Mouse (Mus musculus) neural tube, embryonic 12.5 days (tissue): Measurements from ENCODE around the gene Lingo3. TPM values are rescaled to one million over a fixed set of nuclear protein-coding genes. Genes with fewer than 3 reads are reported as not detected.
"Not testable (repeated sequence)": the region's sequence is repeated elsewhere in the genome, so short reads cannot be mapped to it uniquely, and the experiment has no call there.

ENCODE experiments used
- ATAC-seq: fragments of 200-750 bp; cut with Nextera tagmentation; 2 replicates; pipeline ENCODE4 v1.8.0; 2017; ENCODE audit warnings: low read depth, mild to moderate bottlenecking, moderate TSS enrichment, moderate library complexity; ENCODE audit not compliant: low FRiP score
- H3K27ac ChIP-seq: fragments of 300-500 bp; sonication (generic); 2 replicates; pipeline ENCODE4 v1.5.1; 2016
- H3K27me3 ChIP-seq: fragments of 300-500 bp; sonication (generic); replicated peaks from 2 replicates; pipeline ENCODE4 v1.6.1; 2016; ENCODE audit warnings: mild to moderate bottlenecking
- H3K36me3 ChIP-seq: fragments of 300-500 bp; sonication (generic); 2 replicates; pipeline ENCODE4 v1.6.1; 2016; ENCODE audit warnings: mild to moderate bottlenecking
- H3K4me1 ChIP-seq: fragments of 300-500 bp; sonication (generic); 2 replicates; pipeline ENCODE4 v1.6.1; 2016
- H3K4me2 ChIP-seq: fragments of 300-500 bp; sonication (generic); replicated peaks from 2 replicates; pipeline ENCODE4 v1.6.1; 2016; ENCODE audit warnings: mild to moderate bottlenecking
- H3K4me3 ChIP-seq: fragments of 300-500 bp; sonication (generic); 2 replicates; pipeline ENCODE4 v1.5.1; 2016
- H3K9ac ChIP-seq: fragments of 300-500 bp; sonication (generic); 2 replicates; pipeline ENCODE4 v1.6.1; 2016; ENCODE audit warnings: mild to moderate bottlenecking
- H3K9me3 ChIP-seq: fragments of 300-500 bp; sonication (generic); 2 replicates; pipeline ENCODE4 v1.6.1; 2016; ENCODE audit warnings: mild to moderate bottlenecking
- WGBS: fragments of 180-500 bp; shearing (Covaris S2); methylation state at CpG from one replicate; pipeline ENCODE4 v1.1.7; 2016; 5-methylcytosine and 5-hydroxymethylcytosine counted together
- polyA plus RNA-seq: library from polyadenylated mRNA; unstranded; fragments of >200 nt; fragmentation: Nextera tagmentation; extraction: Ambion mirVana; gene quantifications from 2 replicates; pipeline ENCODE4 v1.2.1, GENCODE M21; 2016

The Lingo3 gene
- polyA plus RNA-seq, 1 experiment from 2014 or later = 0.65 TPM

GRCm38 (mm10) chr10:80842334-80842733 is 1.5 kb downstream of the Lingo3 start:
- Histone ChIP-seq H3K36me3 (no peaks in the 10 kb centered on the region), H3K4me3 (no peak overlapping the region), H3K9ac (no peak overlapping the region), H3K4me2 (no peak overlapping the region), H3K4me1 (peaks cover 11% of the 10 kb centered on the region), H3K27me3 (peaks cover 48% of the 10 kb centered on the region), H3K27ac (no peak overlapping the region), H3K9me3 (no peaks in the 10 kb centered on the region)
- 84% methylated on average over 15 of the region's 15 CpGs for WGBS
- no peak for ATAC-seq

DNA sequence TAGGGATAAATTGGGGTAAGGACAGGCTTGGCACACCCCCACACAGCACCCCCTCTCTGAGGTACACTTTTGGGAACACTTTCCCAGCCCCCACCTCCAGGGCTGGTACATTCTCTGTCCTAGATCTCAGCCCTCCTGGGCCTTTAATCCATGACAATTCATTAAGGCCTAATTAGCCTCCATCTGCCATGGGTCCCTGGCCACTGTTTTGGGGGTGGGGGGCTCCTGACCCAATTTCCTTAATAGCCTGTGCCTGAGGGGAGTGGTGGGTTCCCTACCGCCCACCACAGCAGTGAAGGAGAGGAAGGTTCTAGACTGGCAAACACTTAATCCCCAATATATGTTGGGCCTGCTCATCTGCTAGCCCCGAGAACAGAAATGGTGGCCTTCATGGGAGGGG is 2.2 kb downstream of the Lingo3 start:
- no peaks in the 10 kb centered on the region for H3K36me3 ChIP-seq
- WGBS = 88% methylated on average over 2 of the region's 2 CpGs
- peaks cover 11% of the 10 kb centered on the region for H3K4me1 ChIP-seq
- ATAC-seq = no peak
- H3K9ac ChIP-seq = no peak overlapping the region
- no peak overlapping the region for H3K27ac ChIP-seq
- no peak overlapping the region for H3K4me2 ChIP-seq
- H3K9me3 ChIP-seq = no peaks in the 10 kb centered on the region
- H3K4me3 ChIP-seq = no peak overlapping the region
- peaks cover 48% of the 10 kb centered on the region for H3K27me3 ChIP-seq

- Histone ChIP-seq H3K27me3 (peaks cover 52% of the 10 kb centered on the region), H3K4me1 (peaks cover 11% of the 10 kb centered on the region), H3K9ac (0 out of 2 replicates have a peak overlapping the region, but pooled peaks have one; percentile 9), H3K9me3 (0 out of 2 replicates have a peak, but pooled peaks cover 3% of the 10 kb centered on the region), H3K4me2 (no peak overlapping the region), H3K36me3 (no peaks in the 10 kb centered on the region), H3K27ac (no peak overlapping the region), H3K4me3 (no peak overlapping the region)
- WGBS = 61% methylated on average over 6 of the region's 6 CpGs
- no peak for ATAC-seq
These were observed 4.0 kb downstream of the Lingo3 start for GRCm38 (mm10) chr10:80839848-80840247.

DNA sequence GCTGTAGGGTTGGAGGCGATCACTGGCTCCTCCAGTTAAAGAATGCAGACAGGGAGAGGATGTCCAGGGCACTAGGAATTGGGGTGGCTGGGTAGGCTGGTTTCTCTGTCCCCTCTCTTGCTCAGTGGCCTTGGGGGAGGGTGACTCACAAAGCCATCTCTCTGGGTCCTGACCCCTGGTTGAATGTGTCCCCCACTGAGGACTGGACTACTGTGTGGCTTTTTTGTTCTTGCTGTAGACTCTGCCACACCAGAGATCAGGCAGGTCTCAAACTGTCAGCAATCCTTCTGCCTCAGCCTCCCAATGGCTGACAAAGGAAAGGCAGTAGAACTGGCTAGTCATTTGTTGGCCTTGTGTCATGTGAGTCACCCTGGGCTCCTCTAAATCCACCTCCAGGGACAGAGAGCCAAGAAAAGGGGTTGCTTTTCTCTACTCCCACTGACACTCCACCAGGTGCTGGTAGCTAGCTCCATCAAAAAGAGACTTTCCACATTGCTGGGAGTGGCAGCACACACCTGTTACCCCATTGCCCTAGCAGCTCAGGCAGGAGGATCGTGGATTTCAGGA is 5.4 kb downstream of the Lingo3 start:
- Histone ChIP-seq H3K9ac (no peak overlapping the region), H3K4me1 (peaks cover 4% of the 10 kb centered on the region; the same call in 1 of the 2 replicates), H3K4me3 (no peak overlapping the region), H3K27ac (no peak overlapping the region), H3K9me3 (0 out of 2 replicates have a peak, but pooled peaks cover 6% of the 10 kb centered on the region), H3K27me3 (peaks cover 52% of the 10 kb centered on the region), H3K36me3 (no peaks in the 10 kb centered on the region), H3K4me2 (no peak overlapping the region)
- no peak for ATAC-seq
- 68% methylated on average over 2 of the region's 2 CpGs for WGBS

GRCm38 (mm10) chr10:80837827-80838226 is 6.0 kb downstream of the Lingo3 start:
- 0 out of 2 replicates have a peak overlapping the region, but pooled peaks have one; percentile 14 for H3K9ac ChIP-seq
- H3K4me2 ChIP-seq = no peak overlapping the region
- H3K4me3 ChIP-seq = no peak overlapping the region
- no peak for ATAC-seq
- 16% methylated on average over 2 of the region's 2 CpGs for WGBS
- no peak overlapping the region for H3K27ac ChIP-seq
- H3K9me3 ChIP-seq = 0 out of 2 replicates have a peak, but pooled peaks cover 6% of the 10 kb centered on the region
- H3K36me3 ChIP-seq = no peaks in the 10 kb centered on the region
- H3K4me1 ChIP-seq = no peaks in the 10 kb centered on the region; the same call in 1 of the 2 replicates
- H3K27me3 ChIP-seq = peaks cover 50% of the 10 kb centered on the region

GRCm38 (mm10) chr10:80836949-80837379 is 6.9 kb downstream of the Lingo3 start:
- H3K9ac ChIP-seq = no peak overlapping the region
- H3K27me3 ChIP-seq = peaks cover 42% of the 10 kb centered on the region
- no peaks in the 10 kb centered on the region; the same call in 1 of the 2 replicates for H3K36me3 ChIP-seq
- 44% methylated on average over 7 of the region's 7 CpGs for WGBS
- H3K27ac ChIP-seq = no peak overlapping the region
- no peak overlapping the region for H3K4me3 ChIP-seq
- ATAC-seq = no peak
- 0 out of 2 replicates have a peak, but pooled peaks cover 6% of the 10 kb centered on the region for H3K9me3 ChIP-seq
- no peaks in the 10 kb centered on the region; the same call in 1 of the 2 replicates for H3K4me1 ChIP-seq
- no peak overlapping the region for H3K4me2 ChIP-seq

GRCm38 (mm10) chr10:80835617-80836016 is 8.2 kb downstream of the Lingo3 start:
- Histone ChIP-seq H3K4me3 (no peak overlapping the region), H3K36me3 (peaks cover 3% of the 10 kb centered on the region; the same call in 1 of the 2 replicates), H3K9me3 (0 out of 2 replicates have a peak, but pooled peaks cover 6% of the 10 kb centered on the region), H3K27ac (no peak overlapping the region), H3K4me1 (peaks cover 7% of the 10 kb centered on the region), H3K27me3 (peaks cover 36% of the 10 kb centered on the region), H3K4me2 (peak overlapping the region; percentile 25), H3K9ac (no peak overlapping the region; the same call in 1 of the 2 replicates)
- WGBS = 53% methylated on average over 30 of the region's 30 CpGs
- ATAC-seq = no peak

GRCm38 (mm10) chr10:80832818-80833217 is 11.0 kb downstream of the Lingo3 start:
- ATAC-seq = no peak
- 58% methylated on average over 7 of the region's 7 CpGs for WGBS
- 0 out of 2 replicates have a peak, but pooled peaks cover 6% of the 10 kb centered on the region for H3K9me3 ChIP-seq
- H3K27ac ChIP-seq = no peak overlapping the region
- H3K27me3 ChIP-seq = peaks cover 36% of the 10 kb centered on the region
- H3K9ac ChIP-seq = no peak overlapping the region
- H3K4me3 ChIP-seq = no peak overlapping the region
- H3K4me1 ChIP-seq = peaks cover 29% of the 10 kb centered on the region
- peaks cover 22% of the 10 kb centered on the region for H3K36me3 ChIP-seq
- no peak overlapping the region for H3K4me2 ChIP-seq

DNA sequence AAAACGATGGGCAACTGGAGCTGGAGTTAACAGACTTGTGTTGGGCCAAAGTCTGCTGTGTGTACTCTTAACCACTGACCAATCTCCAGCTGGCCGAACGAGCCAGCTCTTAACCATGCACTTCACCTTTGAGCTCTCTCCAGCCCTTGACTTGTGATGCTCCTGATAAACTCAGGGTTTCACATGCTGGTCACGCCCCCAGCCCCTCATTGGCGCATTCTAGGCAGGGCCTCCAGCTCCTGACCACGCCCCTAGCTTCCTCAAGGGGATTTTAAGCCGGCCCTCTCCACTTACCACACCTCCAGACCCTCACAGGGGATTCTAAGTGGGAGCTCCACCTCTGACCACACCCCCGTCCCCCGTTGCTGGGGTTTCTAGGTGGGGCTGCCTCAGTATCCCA is 12.7 kb downstream of the Lingo3 start:
- peak overlapping the region; percentile 16; the same call in 1 of the 2 replicates for H3K4me2 ChIP-seq
- H3K36me3 ChIP-seq = peaks cover 22% of the 10 kb centered on the region
- no peak for ATAC-seq
- H3K27me3 ChIP-seq = peaks cover 32% of the 10 kb centered on the region
- peaks cover 35% of the 10 kb centered on the region for H3K4me1 ChIP-seq
- 0 out of 2 replicates have a peak, but pooled peaks cover 6% of the 10 kb centered on the region for H3K9me3 ChIP-seq
- H3K4me3 ChIP-seq = no peak overlapping the region; the same call in 1 of the 2 replicates
- WGBS = 2% methylated on average over 9 of the region's 9 CpGs
- no peak overlapping the region for H3K27ac ChIP-seq
- H3K9ac ChIP-seq = no peak overlapping the region

- 0 out of 2 replicates have a peak, but pooled peaks cover under 1% of the 10 kb centered on the region for H3K9me3 ChIP-seq
- ATAC-seq = no peak
- 78% methylated on average over 1 of the region's 1 CpGs for WGBS
- no peak overlapping the region for H3K4me3 ChIP-seq
- peaks cover 35% of the 10 kb centered on the region for H3K4me1 ChIP-seq
- no peak overlapping the region for H3K27ac ChIP-seq
- no peak overlapping the region for H3K4me2 ChIP-seq
- H3K9ac ChIP-seq = no peak overlapping the region
- H3K27me3 ChIP-seq = peaks cover 16% of the 10 kb centered on the region
- peaks cover 22% of the 10 kb centered on the region for H3K36me3 ChIP-seq
These were observed 14.2 kb downstream of the Lingo3 start for GRCm38 (mm10) chr10:80829359-80830278.

GRCm38 (mm10) chr10:80828587-80828986 is 15.3 kb downstream of the Lingo3 start:
- not testable (repeated sequence) for H3K27me3 ChIP-seq, H3K27ac ChIP-seq, H3K9me3 ChIP-seq, H3K9ac ChIP-seq, ATAC-seq
- peaks cover 35% of the 10 kb centered on the region for H3K4me1 ChIP-seq
- H3K4me3 ChIP-seq = peak overlapping the region; percentile 87; the same call in 1 of the 2 replicates
- 87% methylated on average over 9 of the region's 9 CpGs for WGBS
- H3K4me2 ChIP-seq = peak overlapping the region; percentile 99
- peaks cover 22% of the 10 kb centered on the region for H3K36me3 ChIP-seq

- no peak overlapping the region for H3K27ac ChIP-seq
- peak overlapping the region; percentile 99 for H3K4me2 ChIP-seq
- no peaks in the 10 kb centered on the region for H3K27me3 ChIP-seq
- peak overlapping the region; percentile 87 for H3K4me3 ChIP-seq
- H3K4me1 ChIP-seq = peaks cover 35% of the 10 kb centered on the region
- no peak for ATAC-seq
- peak overlapping the region; percentile 92 for H3K9ac ChIP-seq
- H3K36me3 ChIP-seq = peaks cover 22% of the 10 kb centered on the region
- H3K9me3 ChIP-seq = no peaks in the 10 kb centered on the region
- WGBS = 83% methylated on average over 10 of the region's 10 CpGs
These were observed 15.9 kb downstream of the Lingo3 start for GRCm38 (mm10) chr10:80827870-80828420.
